Mouse (Mus musculus) Muller cell, postnatal 12 days (primary cell): Measurements from ENCODE around the gene Bckdhb.
"Not testable (repeated sequence)": the region's sequence is repeated elsewhere in the genome, so short reads cannot be mapped to it uniquely, and the experiment has no call there.

Experiments used
- DNase-seq: peaks from one replicate; pipeline ENCODE4 v3.0.0-alpha.2; 2015; ENCODE audit errors: inconsistent ontology term

Gene Bckdhb

GRCm38 (mm10) chr9:84045632-84046031 is 120.7 kb downstream of the Bckdhb start:
- DNase-seq = no peak

- no peak for DNase-seq
Measured at GRCm38 (mm10) chr9:84046334-84046733, 121.4 kb downstream of the Bckdhb start.

GRCm38 (mm10) chr9:84046961-84047360 is 122.0 kb downstream of the Bckdhb start:
- peak; percentile 77 for DNase-seq

GRCm38 (mm10) chr9:84047436-84047835 is 122.5 kb downstream of the Bckdhb start:
- DNase-seq = no peak

GRCm38 (mm10) chr9:84049142-84049541 is 124.2 kb downstream of the Bckdhb start:
- DNase-seq = no peak

GRCm38 (mm10) chr9:84050867-84051635 is 126.1 kb downstream of the Bckdhb start:
- DNase-seq = no peak

GRCm38 (mm10) chr9:84055125-84055807 is 130.3 kb downstream of the Bckdhb start:
- no peak for DNase-seq

- not testable (repeated sequence) for DNase-seq
Measured at GRCm38 (mm10) chr9:84060781-84061180, 135.8 kb downstream of the Bckdhb start.

GRCm38 (mm10) chr9:84063617-84064016 is 138.7 kb downstream of the Bckdhb start:
- no peak for DNase-seq

- DNase-seq = no peak
Measured at GRCm38 (mm10) chr9:84064113-84064512, 139.2 kb downstream of the Bckdhb start.

- no peak for DNase-seq
Measured at GRCm38 (mm10) chr9:84070247-84070646, 145.3 kb downstream of the Bckdhb start.

GRCm38 (mm10) chr9:84070740-84071139 is 145.8 kb downstream of the Bckdhb start:
- DNase-seq = no peak

- DNase-seq = no peak
Measured at GRCm38 (mm10) chr9:84072534-84072933, 147.6 kb downstream of the Bckdhb start.

- no peak for DNase-seq
Measured at GRCm38 (mm10) chr9:84073237-84073636, 148.3 kb downstream of the Bckdhb start.

GRCm38 (mm10) chr9:84083551-84083950 is 158.6 kb downstream of the Bckdhb start:
- no peak for DNase-seq

- no peak for DNase-seq
Measured at GRCm38 (mm10) chr9:84084686-84085085, 159.7 kb downstream of the Bckdhb start.

GRCm38 (mm10) chr9:84090316-84091063 is 165.5 kb downstream of the Bckdhb start:
- DNase-seq = no peak

- DNase-seq = no peak
Measured at GRCm38 (mm10) chr9:84092994-84093393, 168.0 kb downstream of the Bckdhb start.

- DNase-seq = peak; percentile 45
Measured at GRCm38 (mm10) chr9:84094111-84094510, 169.2 kb downstream of the Bckdhb start.

GRCm38 (mm10) chr9:84096484-84097015 is 171.6 kb downstream of the Bckdhb start:
- DNase-seq = no peak

- no peak for DNase-seq
Measured at GRCm38 (mm10) chr9:84103344-84103743, 178.4 kb downstream of the Bckdhb start.

GRCm38 (mm10) chr9:84106438-84106837 is 181.5 kb downstream of the Bckdhb start:
- no peak for DNase-seq
